Mouse (Mus musculus) CH12.LX (cell line): ENCODE measurements around the gene Ssr1.

Experiments used
- BHLHE40 ChIP-seq: IDR thresholded peaks from 2 replicates; pipeline ENCODE4 v1.6.1; 2011; ENCODE audit warnings: mild to moderate bottlenecking, low read depth, low read length, improper control_type of control experiment
- CTCF ChIP-seq, 2 experiments: IDR thresholded peaks in 1 of 2; conservative IDR thresholded peaks in 1 of 2; 2 replicates each; pipeline ENCODE4 v1.5.1; 2011 to 2012; ENCODE audit warnings: low read depth in 2 of 2, low read length in 2 of 2, improper control_type of control experiment in 1 of 2, inconsistent platforms in 1 of 2, mild to moderate bottlenecking in 1 of 2, moderate library complexity in 1 of 2
- GABPA ChIP-seq: IDR thresholded peaks from 2 replicates; pipeline ENCODE4 v1.6.1; 2012; ENCODE audit warnings: low read depth, low read length, improper control_type of control experiment, inconsistent platforms; ENCODE audit not compliant: insufficient replicate concordance
- MAFK ChIP-seq: IDR thresholded peaks from 2 replicates; pipeline ENCODE4 v1.6.1; 2011; ENCODE audit warnings: low read length, improper control_type of control experiment; ENCODE audit not compliant: insufficient replicate concordance
- MAX ChIP-seq: IDR thresholded peaks from 2 replicates; pipeline ENCODE4 v1.6.1; 2011; ENCODE audit warnings: low read length, improper control_type of control experiment
- NELFE ChIP-seq: IDR thresholded peaks from 2 replicates; pipeline ENCODE4 v1.6.1; 2011; ENCODE audit warnings: low read depth, low read length, improper control_type of control experiment
- NRF1 ChIP-seq: IDR thresholded peaks from 2 replicates; pipeline ENCODE4 v1.6.1; 2014; ENCODE audit warnings: low read depth, mild to moderate bottlenecking, inconsistent platforms, low read length, improper control_type of control experiment, moderate library complexity
- POLR2A ChIP-seq: IDR thresholded peaks from 2 replicates; pipeline ENCODE4 v1.6.1; 2011; ENCODE audit warnings: low read depth, mild to moderate bottlenecking, improper control_type of control experiment, low read length
- POLR2AphosphoS2 ChIP-seq: IDR thresholded peaks from 2 replicates; pipeline ENCODE4 v1.6.1; 2011; ENCODE audit warnings: low read depth, low read length, improper control_type of control experiment
- RCOR1 ChIP-seq: conservative IDR thresholded peaks from 2 replicates; pipeline ENCODE4 v1.6.1; 2012; ENCODE audit warnings: low read depth, mild to moderate bottlenecking, inconsistent platforms, low read length, improper control_type of control experiment
- SMC3 ChIP-seq: IDR thresholded peaks from 2 replicates; pipeline ENCODE4 v1.6.1; 2011; ENCODE audit warnings: low read depth, low read length, improper control_type of control experiment
- ZKSCAN1 ChIP-seq: IDR thresholded peaks from 2 replicates; pipeline ENCODE4 v1.6.1; 2012; ENCODE audit warnings: low read depth, inconsistent platforms, low read length, improper control_type of control experiment, borderline replicate concordance

DNA sequence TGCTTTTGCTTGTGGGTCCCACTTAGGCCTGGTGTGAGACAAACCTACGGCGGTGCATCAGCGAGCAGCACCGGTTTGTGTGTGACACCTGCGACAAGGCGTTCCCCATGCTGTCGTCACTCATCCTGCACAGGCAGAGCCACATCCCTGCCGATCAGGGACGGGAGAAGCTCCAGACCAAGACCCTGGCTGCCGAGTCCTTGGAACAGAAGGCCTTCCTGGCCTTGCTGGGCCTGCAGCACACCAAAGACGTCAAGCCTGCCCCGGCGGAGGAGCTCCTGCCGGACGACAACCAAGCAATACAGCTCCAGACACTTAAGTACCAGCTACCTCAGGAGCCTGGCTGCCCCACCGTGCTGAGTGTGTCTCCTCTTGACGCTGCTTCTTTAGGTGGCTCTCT, 64.5 kb downstream of the Ssr1 start:
- TF ChIP-seq SMC3 (no peak), CTCF (conservative IDR thresholded peaks at IDR 0.05 in 1 of 2, IDR thresholded peaks at IDR 0.05 in 1 of 2; ENCODE audit: low read depth in 2 of 2, low read length in 2 of 2) (no peak), NELFE (no peak), POLR2A (no peak), ZKSCAN1 (no peak), RCOR1 (no peak), MAFK (no peak), BHLHE40 (no peak), POLR2AphosphoS2 (no peak), MAX (no peak), NRF1 (no peak), GABPA (no peak)
